Mouse (Mus musculus) kidney, adult 2 months (tissue): ENCODE measurements around the gene Spats1.

Experiments
- CTCF ChIP-seq: fragments of 200-500 bp; conservative IDR thresholded peaks from 2 replicates; pipeline ENCODE4 v1.5.1; 2011; ENCODE audit warnings: low read depth, mild to moderate bottlenecking, control low read depth, low read length, moderate library complexity, mixed read lengths; ENCODE audit not compliant: insufficient read depth, insufficient read length
- POLR2A ChIP-seq: fragments of 200-500 bp; IDR thresholded peaks from one replicate; pipeline ENCODE4 v1.6.1; 2011; ENCODE audit warnings: low read depth, low read length, control low read depth

DNA sequence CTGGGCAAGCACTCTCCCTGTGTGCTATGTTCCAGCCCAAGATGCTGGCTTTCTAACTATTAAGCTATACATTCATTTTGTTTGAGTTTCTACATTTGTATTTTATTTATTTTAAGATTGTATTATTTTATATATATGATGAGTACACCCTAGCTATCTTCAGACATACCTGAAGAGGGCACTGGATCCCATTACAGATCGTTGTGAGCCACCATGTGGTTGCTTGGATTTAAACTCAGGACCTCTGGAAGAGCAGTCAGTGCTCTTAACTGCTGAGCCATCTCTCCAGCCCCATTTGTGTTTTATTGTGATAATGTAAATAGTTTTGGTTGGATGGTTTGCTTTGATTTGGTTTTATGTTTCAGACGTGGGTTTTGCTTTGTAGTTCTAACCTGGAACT is 24.3 kb upstream of the Spats1 start:
- no peak for TF ChIP-seq CTCF
- no peak for TF ChIP-seq POLR2A
